Mouse (Mus musculus): ENCODE measurements around the gene Plagl1. TPM values are rescaled to one million over a fixed set of nuclear protein-coding genes. Genes with fewer than 3 reads are reported as not detected.

Plagl1 gene
- polyA plus RNA-seq, 1 experiment from 2014 or later, result 102 TPM

Other genes starting within 250 kb of the Plagl1 start
- gene Utrn, start 191.1 kb upstream of the Plagl1 start, polyA plus RNA-seq (2016; fragmentation: Nextera tagmentation; extraction: Ambion mirVana), result 30.2 and 34.3 TPM in 2 replicates
- 1.5 and 2.0 TPM in 2 replicates for gene Stx11, start 96.2 kb upstream of the Plagl1 start, polyA plus RNA-seq (2016; fragmentation: Nextera tagmentation; extraction: Ambion mirVana)
- 32.5 and 35.5 TPM in 2 replicates for gene Sf3b5, start 55.2 kb upstream of the Plagl1 start, polyA plus RNA-seq (2016; fragmentation: Nextera tagmentation; extraction: Ambion mirVana)
- gene Zc2hc1b, start 117.5 kb downstream of the Plagl1 start, polyA plus RNA-seq (2016; fragmentation: Nextera tagmentation; extraction: Ambion mirVana), result not detected in 2 replicates
- gene Ltv1, start 132.7 kb downstream of the Plagl1 start, polyA plus RNA-seq (2016; fragmentation: Nextera tagmentation; extraction: Ambion mirVana), result 59.7 and 60.6 TPM in 2 replicates

Measured in forebrain, embryonic 12.5 days (tissue).